8 mouse cellular contexts compared by ENCODE assay signal in the genomic region with DNA sequence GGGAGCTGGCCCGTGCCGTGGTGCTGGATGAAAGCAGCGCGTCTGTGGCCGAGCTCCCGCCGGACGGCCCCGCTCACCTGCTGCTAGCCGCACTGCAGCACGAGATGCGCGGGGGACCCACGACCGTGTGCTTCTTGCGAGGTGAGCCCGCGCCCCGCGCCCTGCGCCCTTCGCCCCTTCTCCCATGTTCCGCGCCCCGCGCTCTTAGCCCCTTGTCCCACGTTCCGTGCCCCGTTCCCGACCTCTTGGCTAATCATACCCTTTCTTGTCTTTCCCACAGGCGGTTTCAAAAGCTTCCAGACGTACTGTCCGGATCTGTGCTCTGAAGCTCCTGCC. TPM values are rescaled to one million over a fixed set of nuclear protein-coding genes. Genes with fewer than 3 reads are reported as not detected.
DNase-seq lines count a peak whose midpoint lies in the region; ATAC-seq and TF ChIP-seq lines count a peak whose summit lies in the region.

No protein-coding gene starts in this region.

- TF ChIP-seq CTCF in liver, adult 2 months (IDR thresholded peaks at IDR 0.05; ENCODE audit: low read depth, low read length): no peak

- peak overlapping the region; percentile 69 for H3K9ac ChIP-seq in liver, adult 2 months (ENCODE audit: low read depth, low read length)
- H3K9ac ChIP-seq in embryonic facial prominence, embryonic 13.5 days: peak overlapping the region; percentile 73
- H3K9ac ChIP-seq in intestine, embryonic 14.5 days (ENCODE audit: low read length): peak overlapping the region; percentile 50

- no peaks in the 10 kb centered on the region for H3K36me3 ChIP-seq in liver, adult 2 months (ENCODE audit: control insufficient read depth, insufficient read depth, low read length)
- no peaks in the 10 kb centered on the region for H3K36me3 ChIP-seq in embryonic facial prominence, embryonic 13.5 days
- H3K36me3 ChIP-seq in intestine, embryonic 14.5 days (ENCODE audit: control insufficient read depth, insufficient read depth, low read length): no peaks in the 10 kb centered on the region
- no peaks in the 10 kb centered on the region for H3K36me3 ChIP-seq in myocyte (ENCODE audit: control insufficient read depth, insufficient read depth)

- 6% methylated on average over 33 of the region's 33 CpGs for WGBS in liver, adult 2 months
- 2% methylated on average over 33 of the region's 33 CpGs for WGBS in embryonic facial prominence, embryonic 13.5 days
- WGBS in intestine, embryonic 14.5 days: 4% methylated on average over 33 of the region's 33 CpGs

- H3K27ac ChIP-seq in liver, adult 2 months (replicated peaks; ENCODE audit: insufficient read depth, low read depth, low read length): no peak overlapping the region
- H3K27ac ChIP-seq in embryonic facial prominence, embryonic 13.5 days: no peak overlapping the region
- H3K27ac ChIP-seq in intestine, embryonic 14.5 days (ENCODE audit: low read depth): no peak overlapping the region

- TF ChIP-seq POLR2A in liver, adult 2 months (IDR thresholded peaks at IDR 0.05; ENCODE audit: extremely low read depth, insufficient read depth, low read length): no peak
- TF ChIP-seq POLR2A in myocyte (IDR thresholded peaks at IDR 0.05; ENCODE audit: insufficient read length, low read depth): no peak

- no peaks in the 10 kb centered on the region for H3K79me2 ChIP-seq in liver, adult 2 months (ENCODE audit: control insufficient read depth, insufficient read depth, low read length)
- no peaks in the 10 kb centered on the region for H3K79me2 ChIP-seq in myocyte (ENCODE audit: control insufficient read depth, insufficient read depth)

- H3K4me1 ChIP-seq in liver, adult 2 months (ENCODE audit: control insufficient read depth, insufficient read depth, low read length): no peaks in the 10 kb centered on the region
- peaks cover 24% of the 10 kb centered on the region for H3K4me1 ChIP-seq in embryonic facial prominence, embryonic 13.5 days
- 0 out of 2 replicates have a peak, but pooled peaks cover 6% of the 10 kb centered on the region for H3K4me1 ChIP-seq in intestine, embryonic 14.5 days (replicated peaks; ENCODE audit: control insufficient read depth, insufficient read depth, low read length)

- H3K27me3 ChIP-seq in liver, adult 2 months (ENCODE audit: control insufficient read depth, insufficient read depth, low read length): peaks cover 6% of the 10 kb centered on the region; the same call in 1 of the 2 replicates
- H3K27me3 ChIP-seq in embryonic facial prominence, embryonic 13.5 days: peaks cover 48% of the 10 kb centered on the region
- H3K27me3 ChIP-seq in intestine, embryonic 14.5 days (replicated peaks; ENCODE audit: control insufficient read depth, insufficient read depth, low read length): peaks cover 37% of the 10 kb centered on the region
- no peaks in the 10 kb centered on the region for H3K27me3 ChIP-seq in myocyte (ENCODE audit: control insufficient read depth, insufficient read depth, insufficient read length)

- no peak for ATAC-seq in embryonic facial prominence, embryonic 13.5 days (ENCODE audit: insufficient number of reproducible peaks, insufficient read depth, low FRiP score, low TSS enrichment, low read depth)
- no peak; the same call in 1 of the 2 replicates for ATAC-seq in intestine, embryonic 14.5 days (replicated peaks; ENCODE audit: low FRiP score, low TSS enrichment, low read depth)

- H3K9me3 ChIP-seq in embryonic facial prominence, embryonic 13.5 days: no peaks in the 10 kb centered on the region
- no peaks in the 10 kb centered on the region for H3K9me3 ChIP-seq in intestine, embryonic 14.5 days (ENCODE audit: control insufficient read depth, low read length)

- peak overlapping the region; percentile 72 for H3ac ChIP-seq in myocyte (ENCODE audit: control insufficient read depth, insufficient read length)

- DNase-seq in liver, adult 2 months (ENCODE audit: extremely low read depth, low read depth, low spot score): no peak
- DNase-seq in liver: no peak
- no peak for DNase-seq in intestine, embryonic 14.5 days (ENCODE audit: low spot score)
- DNase-seq in adrenal gland, adult (ENCODE audit: inconsistent age in 2 of 2, low spot score in 1 of 2): no peak
- DNase-seq in layer of hippocampus, adult 18-20 months (ENCODE audit: low spot score in 2 of 2): no peak
- no peak for DNase-seq in adrenal gland, adult 8-10 months

- peak overlapping the region; percentile 95 for H3K4me2 ChIP-seq in embryonic facial prominence, embryonic 13.5 days
- H3K4me2 ChIP-seq in intestine, embryonic 14.5 days (ENCODE audit: low read length): peak overlapping the region; percentile 65
- H3K4me2 ChIP-seq in myocyte (ENCODE audit: low read depth): peak overlapping the region; percentile 85

- H3K4me3 ChIP-seq in liver, adult 2 months (ENCODE audit: insufficient read depth, low read depth, low read length): peak overlapping the region; percentile 84
- peak overlapping the region; percentile 59 for H3K4me3 ChIP-seq in embryonic facial prominence, embryonic 13.5 days
- peak overlapping the region; percentile 43 for H3K4me3 ChIP-seq in intestine, embryonic 14.5 days (ENCODE audit: low read depth, low read length)
- peak overlapping the region; percentile 29 for H3K4me3 ChIP-seq in myocyte

TF ChIP-seq in myocyte, 11 proteins besides CTCF, POLR2A, EP300 and RAD21:
- no peak for TF ChIP-seq MYOG (IDR thresholded peaks at IDR 0.05; ENCODE audit: control insufficient read depth in 1 of 3, insufficient read depth in 1 of 3, insufficient read length in 2 of 3, low read depth in 2 of 3)
- no peak for TF ChIP-seq TCF12 (IDR thresholded peaks at IDR 0.05; ENCODE audit: insufficient read depth, poor library complexity, severe bottlenecking)
- no peak for TF ChIP-seq MAX (IDR thresholded peaks at IDR 0.05; ENCODE audit: low read depth)
TF ChIP-seq in myocyte: peak in this region for 0.

RNA-seq across cellular contexts. Expression of gene Dusp2, which starts 0.5 kb away (rescaled TPM):
- total RNA-seq in liver, adult 2 months (2014; rRNA removed): 0.37 and 1.2 TPM in 2 replicates
- 0.45 and 0.83 TPM in 2 replicates for polyA plus RNA-seq in liver, adult 2 months (2012; rRNA removed)
- polyA plus RNA-seq in embryonic facial prominence, embryonic 13.5 days (2015; fragmentation: Nextera tagmentation; extraction: Ambion mirVana): 6.7 and 8.3 TPM in 2 replicates
- 2.5 and 4.5 TPM in 2 replicates for polyA plus RNA-seq in intestine, embryonic 14.5 days (2014; fragmentation: Nextera tagmentation; extraction: Ambion mirVana)
- 4.5 TPM for polyA plus RNA-seq in myocyte (2012; fragmentation: generic; extraction: Trizol)
- 1 to 10 TPM in 1 of 2 experiments, under 1 TPM in 1; 0.91 to 1.4 TPM for total RNA-seq in layer of hippocampus, adult 18-20 months (2021)
- total RNA-seq in adrenal gland, adult 8-10 months (2022): under 1 TPM; 0.91 to 0.96 (median 0.92) TPM

RNA-seq across cellular contexts. Expression of gene Astl, which starts 2.0 kb away (rescaled TPM):
- not detected in 2 replicates for total RNA-seq in liver, adult 2 months (2014; rRNA removed)
- not detected in 2 replicates for polyA plus RNA-seq in liver, adult 2 months (2012; rRNA removed)
- polyA plus RNA-seq in embryonic facial prominence, embryonic 13.5 days (2015; fragmentation: Nextera tagmentation; extraction: Ambion mirVana): 0.30 and 0.76 TPM in 2 replicates
- not detected in 2 replicates for polyA plus RNA-seq in intestine, embryonic 14.5 days (2014; fragmentation: Nextera tagmentation; extraction: Ambion mirVana)
- 0.01 TPM for polyA plus RNA-seq in myocyte (2012; fragmentation: generic; extraction: Trizol)
- total RNA-seq in layer of hippocampus, adult 18-20 months (2021): not detected
- not detected for total RNA-seq in adrenal gland, adult 8-10 months (2022)

RNA-seq across cellular contexts. Expression of gene Adra2b, which starts 26.5 kb away (rescaled TPM):
- total RNA-seq in liver, adult 2 months (2014; rRNA removed): 2.5 and 4.0 TPM in 2 replicates
- polyA plus RNA-seq in liver, adult 2 months (2012; rRNA removed): 5.0 TPM in 2 replicates
- 0.39 and 0.51 TPM in 2 replicates for polyA plus RNA-seq in embryonic facial prominence, embryonic 13.5 days (2015; fragmentation: Nextera tagmentation; extraction: Ambion mirVana)
- polyA plus RNA-seq in intestine, embryonic 14.5 days (2014; fragmentation: Nextera tagmentation; extraction: Ambion mirVana): 0.66 and 0.85 TPM in 2 replicates
- polyA plus RNA-seq in myocyte (2012; fragmentation: generic; extraction: Trizol): not detected
- under 1 TPM; 0.10 to 0.12 TPM for total RNA-seq in layer of hippocampus, adult 18-20 months (2021)
- 1 to 10 TPM; 1.1 to 1.7 (median 1.6) TPM for total RNA-seq in adrenal gland, adult 8-10 months (2022)

Comparison
In these comparisons a context has a peak if more than half of its experiments do, and no peak if none do; other contexts are left out.
1. H3K4me3 ChIP-seq: peak in every context shown above with its lines; median percentile 84 in liver, adult 2 months; 59 in embryonic facial prominence, embryonic 13.5 days; 43 in intestine, embryonic 14.5 days; 29 in myocyte.